Mouse (Mus musculus) erythroblast, embryonic 14.5 days (primary cell): ENCODE measurements around the gene Galr2. TPM values are rescaled to one million over a fixed set of nuclear protein-coding genes. Genes with fewer than 3 reads are reported as not detected.
A peak's percentile ranks its signal among the peaks of the same experiment; 100 is the strongest.

Experiments
- H3K27me3 ChIP-seq: 2 replicates; pipeline ENCODE4 v1.6.1; 2012; ENCODE audit warnings: inconsistent platforms; ENCODE audit not compliant: control insufficient read depth
- H3K36me3 ChIP-seq: 2 replicates; pipeline ENCODE4 v1.6.1; 2012; ENCODE audit warnings: mild to moderate bottlenecking, inconsistent platforms; ENCODE audit not compliant: control insufficient read depth
- H3K4me1 ChIP-seq: 2 replicates; pipeline ENCODE4 v1.6.1; 2012; ENCODE audit warnings: inconsistent platforms; ENCODE audit not compliant: control insufficient read depth
- H3K4me3 ChIP-seq: replicated peaks from 2 replicates; pipeline ENCODE3; 2012; ENCODE audit warnings: moderate library complexity, mild to moderate bottlenecking, inconsistent platforms
- H3K9me3 ChIP-seq: 2 replicates; pipeline ENCODE4 v1.6.1; 2012; ENCODE audit warnings: low read length, inconsistent platforms, mixed read lengths; ENCODE audit not compliant: control insufficient read depth
- GATA1 ChIP-seq: IDR thresholded peaks from 2 replicates; pipeline ENCODE4 v1.6.1; 2012; ENCODE audit warnings: low read length, inconsistent platforms, mixed read lengths
- TAL1 ChIP-seq: IDR thresholded peaks from 3 replicates; pipeline ENCODE4 v1.6.1; 2012; ENCODE audit warnings: low read length, inconsistent platforms, mixed read lengths
- polyA plus RNA-seq: library from polyadenylated mRNA; stranded (reverse); fragments of >175 nt; gene quantifications from 2 replicates; pipeline ENCODE4 v1.2.3, GENCODE M21; 2012

Galr2 gene
- not detected in 2 replicates for polyA plus RNA-seq

DNA sequence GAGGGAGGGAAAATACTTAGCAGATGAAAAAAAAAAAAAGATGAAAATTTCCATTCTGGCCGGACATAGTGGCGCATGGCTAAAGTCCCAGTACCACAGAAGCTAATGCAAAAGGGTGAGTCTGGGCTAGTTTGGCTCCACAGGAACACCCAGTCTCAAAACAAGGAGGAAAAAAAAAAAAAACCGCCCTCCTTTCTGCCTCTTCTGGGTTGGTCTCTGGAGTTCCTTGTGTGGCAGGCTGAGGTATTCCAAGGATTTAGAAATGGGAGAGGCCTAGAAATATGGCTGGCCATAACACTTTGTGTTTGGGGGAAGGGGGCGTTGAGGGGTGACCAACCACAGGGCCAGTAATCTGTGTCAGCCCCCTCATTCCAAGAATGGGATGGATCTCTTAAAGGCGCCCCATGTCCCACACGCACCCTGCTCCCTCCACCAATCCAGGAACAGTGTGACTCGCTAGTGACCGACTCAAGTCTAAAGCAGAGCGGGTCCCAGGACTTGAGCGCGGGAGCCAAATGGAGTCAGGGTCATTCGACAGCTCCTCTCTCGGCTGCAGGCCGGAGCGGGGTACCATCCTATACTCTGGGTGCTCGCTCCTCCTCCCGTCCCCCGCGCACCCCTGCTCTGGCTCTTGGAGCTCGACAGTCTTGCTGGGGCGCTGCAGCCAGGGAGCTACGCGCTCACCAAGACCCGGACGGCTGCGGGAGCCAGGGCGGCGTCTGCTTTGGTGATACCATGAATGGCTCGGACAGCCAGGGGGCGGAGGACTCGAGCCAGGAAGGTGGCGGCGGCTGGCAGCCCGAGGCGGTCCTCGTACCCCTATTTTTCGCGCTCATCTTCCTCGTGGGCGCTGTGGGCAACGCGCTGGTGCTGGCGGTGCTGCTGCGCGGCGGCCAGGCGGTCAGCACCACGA lies at the start of gene Galr2:
Galr2 (plus strand) TSS at position 189 of the 913 bp plus-strand sequence.
- peaks cover 68% of the 10 kb centered on the region for H3K27me3 ChIP-seq
- H3K4me3 ChIP-seq: no peak within 1 kb of the TSS
- TF ChIP-seq GATA1 (no peak), TAL1 (no peak)

GRCm38 (mm10) chr11:116232427-116232826 lies 48.3 kb upstream of the Galr2 start:
- Histone ChIP-seq H3K36me3 (no peaks in the 10 kb centered on the region), H3K4me1 (peaks cover under 1% of the 10 kb centered on the region; the same call in 1 of the 2 replicates), H3K4me3 (no peak overlapping the region), H3K27me3 (peaks cover 21% of the 10 kb centered on the region), H3K9me3 (no peaks in the 10 kb centered on the region)
- TF ChIP-seq GATA1 (no peak), TAL1 (no peak)

More for the DNA sequence above, at the start of gene Galr2:
- Histone ChIP-seq H3K36me3 (no peaks in the 10 kb centered on the region), H3K4me1 (peaks cover 2% of the 10 kb centered on the region; the same call in 1 of the 2 replicates), H3K9me3 (peaks cover 23% of the 10 kb centered on the region)

GRCm38 (mm10) chr11:116234901-116235300 lies 45.8 kb upstream of the Galr2 start:
- no peak for TF ChIP-seq GATA1
- no peak for TF ChIP-seq TAL1
- no peaks in the 10 kb centered on the region for H3K9me3 ChIP-seq
- no peaks in the 10 kb centered on the region for H3K36me3 ChIP-seq
- no peak overlapping the region for H3K4me3 ChIP-seq
- H3K4me1 ChIP-seq: peaks cover 10% of the 10 kb centered on the region
- peaks cover 33% of the 10 kb centered on the region for H3K27me3 ChIP-seq

DNA sequence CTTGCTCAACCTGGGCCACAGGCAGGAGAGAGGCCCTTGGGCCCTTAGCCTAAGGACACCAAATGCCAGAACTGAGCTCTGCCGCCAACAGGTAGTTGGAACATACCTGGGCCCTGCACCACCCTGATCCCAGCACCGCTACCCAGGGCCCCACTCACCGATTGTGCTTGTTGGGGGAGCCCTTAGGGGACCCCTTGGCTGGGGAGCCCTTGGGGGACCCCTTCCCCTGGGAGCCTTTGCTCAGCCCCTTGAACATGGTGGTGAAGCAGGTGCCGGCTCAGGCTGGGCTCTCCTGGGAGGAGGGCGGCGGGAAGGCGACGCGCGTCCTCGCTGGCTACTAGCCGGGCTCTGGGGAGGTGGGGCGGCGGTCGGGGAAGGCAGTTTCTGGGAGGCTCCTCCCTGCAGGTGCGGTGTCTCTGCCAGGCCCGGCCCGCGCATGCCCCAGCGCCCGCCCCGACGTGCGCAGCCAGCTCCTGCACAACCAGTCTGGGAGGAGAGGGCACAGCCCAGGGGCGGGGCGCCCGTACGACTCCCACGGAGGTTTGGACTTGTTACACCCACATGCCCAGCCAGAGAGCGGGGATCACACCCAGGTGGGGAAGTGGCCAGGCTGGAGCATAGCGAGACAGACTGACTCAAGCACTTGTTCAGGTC lies 42.9 kb upstream of the Galr2 start, which contains the start of gene Evpl:
Evpl (minus strand) TSS at position 336 of the 654 bp plus-strand sequence.
- TF ChIP-seq GATA1 (no peak), TAL1 (no peak)
- peaks cover 33% of the 10 kb centered on the region for H3K27me3 ChIP-seq
- H3K36me3 ChIP-seq: no peaks in the 10 kb centered on the region; the same call in 1 of the 2 replicates
- peak within 1 kb of the TSS; percentile 14 for H3K4me3 ChIP-seq
- peaks cover 10% of the 10 kb centered on the region for H3K4me1 ChIP-seq
- H3K9me3 ChIP-seq: no peaks in the 10 kb centered on the region

GRCm38 (mm10) chr11:116239797-116240196 lies 40.9 kb upstream of the Galr2 start:
- H3K4me3 ChIP-seq: no peak overlapping the region
- peaks cover 13% of the 10 kb centered on the region for H3K36me3 ChIP-seq
- H3K9me3 ChIP-seq: no peaks in the 10 kb centered on the region
- no peak for TF ChIP-seq TAL1
- TF ChIP-seq GATA1: no peak
- peaks cover 22% of the 10 kb centered on the region for H3K27me3 ChIP-seq
- peaks cover 10% of the 10 kb centered on the region for H3K4me1 ChIP-seq

GRCm38 (mm10) chr11:116241744-116242235 lies 38.9 kb upstream of the Galr2 start:
- Histone ChIP-seq H3K4me3 (no peak overlapping the region), H3K9me3 (no peaks in the 10 kb centered on the region), H3K4me1 (peaks cover 10% of the 10 kb centered on the region), H3K27me3 (peaks cover 18% of the 10 kb centered on the region), H3K36me3 (peaks cover 33% of the 10 kb centered on the region)
- TF ChIP-seq GATA1 (no peak), TAL1 (no peak)

DNA sequence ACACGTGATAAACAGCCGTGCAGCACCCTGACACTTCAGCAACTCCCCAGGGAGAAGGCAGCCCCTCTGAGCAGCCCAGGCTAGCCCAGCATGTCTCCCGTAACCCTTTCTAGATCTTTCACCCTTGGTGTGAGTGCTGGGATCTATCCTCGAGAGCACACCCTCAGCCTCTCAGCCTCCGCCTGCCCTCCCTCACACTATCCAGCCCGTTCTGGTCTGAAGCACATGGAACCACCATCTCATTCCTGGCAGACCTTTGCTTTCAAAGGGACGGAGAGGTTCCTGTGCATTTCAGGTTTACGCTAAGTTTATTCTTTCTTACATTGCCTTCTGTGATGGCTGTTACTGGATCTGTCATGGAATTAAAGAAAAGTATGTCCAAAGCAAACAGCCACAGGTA lies 36.2 kb upstream of the Galr2 start:
- TF ChIP-seq TAL1 (no peak), GATA1 (no peak)
- Histone ChIP-seq H3K9me3 (no peaks in the 10 kb centered on the region), H3K4me3 (no peak overlapping the region), H3K36me3 (peaks cover 60% of the 10 kb centered on the region), H3K27me3 (no peaks in the 10 kb centered on the region), H3K4me1 (no peaks in the 10 kb centered on the region; the same call in 1 of the 2 replicates)

GRCm38 (mm10) chr11:116245616-116246015 lies 35.1 kb upstream of the Galr2 start:
- Histone ChIP-seq H3K4me3 (no peak overlapping the region), H3K27me3 (no peaks in the 10 kb centered on the region), H3K4me1 (no peaks in the 10 kb centered on the region; the same call in 1 of the 2 replicates), H3K36me3 (peaks cover 71% of the 10 kb centered on the region), H3K9me3 (no peaks in the 10 kb centered on the region)
- TF ChIP-seq GATA1 (no peak), TAL1 (no peak)
